Mouse (Mus musculus): ENCODE measurements at regions not wholly inside any gene's neighbourhood (a gene's known extent, or its start where the extent isn't known, plus 50 kb on each side); places are given as distances from the start of the nearest gene placed in this dataset.

GRCm38 (mm10) chr9:60931290-60931689 lies 136.9 kb downstream of the Uaca start:
- Histone ChIP-seq H3K36me3 (no peaks in the 10 kb centered on the region), H3K27ac (no peak overlapping the region), H3K27me3 (ENCODE audit: insufficient read depth, poor library complexity, severe bottlenecking) (no peaks in the 10 kb centered on the region), H3K9me3 (no peaks in the 10 kb centered on the region), H3K4me1 (replicated peaks) (no peaks in the 10 kb centered on the region), H3K4me3 (no peak overlapping the region)
- 88% methylated on average over 1 of the region's 1 CpGs for WGBS
- DNase-seq (ENCODE audit: low spot score): no peak

GRCm38 (mm10) chr9:60936937-60937336 lies 142.6 kb downstream of the Uaca start:
- Histone ChIP-seq H3K4me1 (replicated peaks) (peaks cover 14% of the 10 kb centered on the region), H3K27ac (no peak overlapping the region), H3K27me3 (ENCODE audit: insufficient read depth, poor library complexity, severe bottlenecking) (peaks cover 14% of the 10 kb centered on the region), H3K4me3 (no peak overlapping the region), H3K9me3 (no peaks in the 10 kb centered on the region), H3K36me3 (no peaks in the 10 kb centered on the region)
- no peak for DNase-seq (ENCODE audit: low spot score)
- 89% methylated on average over 9 of the region's 9 CpGs for WGBS

GRCm38 (mm10) chr9:60939858-60940804 lies 145.8 kb downstream of the Uaca start:
- H3K36me3 ChIP-seq: no peaks in the 10 kb centered on the region
- peak; percentile 94 for DNase-seq (ENCODE audit: low spot score)
- peaks cover 18% of the 10 kb centered on the region for H3K27me3 ChIP-seq (ENCODE audit: insufficient read depth, poor library complexity, severe bottlenecking)
- H3K27ac ChIP-seq: peak overlapping the region; percentile 60; the same call in 1 of the 2 replicates
- H3K9me3 ChIP-seq: no peaks in the 10 kb centered on the region
- H3K4me1 ChIP-seq (replicated peaks): peaks cover 14% of the 10 kb centered on the region
- no peak overlapping the region for H3K4me3 ChIP-seq
- WGBS: 30% methylated on average over 18 of the region's 18 CpGs

GRCm38 (mm10) chr9:60947363-60947762 lies 153.0 kb downstream of the Uaca start:
- H3K36me3 ChIP-seq: no peaks in the 10 kb centered on the region
- WGBS: 80% methylated on average over 15 of the region's 15 CpGs
- no peaks in the 10 kb centered on the region for H3K9me3 ChIP-seq
- H3K4me1 ChIP-seq (replicated peaks): peaks cover 23% of the 10 kb centered on the region
- H3K27ac ChIP-seq: no peak overlapping the region
- no peak overlapping the region for H3K4me3 ChIP-seq
- peaks cover 33% of the 10 kb centered on the region for H3K27me3 ChIP-seq (ENCODE audit: insufficient read depth, poor library complexity, severe bottlenecking)
- no peak for DNase-seq (ENCODE audit: low spot score)

GRCm38 (mm10) chr9:60948531-60949070 lies 154.3 kb downstream of the Uaca start:
- no peak for DNase-seq (ENCODE audit: low spot score)
- H3K4me3 ChIP-seq: no peak overlapping the region
- 60% methylated on average over 10 of the region's 10 CpGs for WGBS
- no peak overlapping the region for H3K27ac ChIP-seq
- H3K4me1 ChIP-seq (replicated peaks): peaks cover 23% of the 10 kb centered on the region
- H3K27me3 ChIP-seq (ENCODE audit: insufficient read depth, poor library complexity, severe bottlenecking): peaks cover 33% of the 10 kb centered on the region
- H3K36me3 ChIP-seq: no peaks in the 10 kb centered on the region
- H3K9me3 ChIP-seq: no peaks in the 10 kb centered on the region

- H3K4me3 ChIP-seq: no peak overlapping the region
- H3K27me3 ChIP-seq (ENCODE audit: insufficient read depth, poor library complexity, severe bottlenecking): peaks cover 28% of the 10 kb centered on the region
- no peak overlapping the region for H3K27ac ChIP-seq
- peaks cover 23% of the 10 kb centered on the region for H3K4me1 ChIP-seq (replicated peaks)
- DNase-seq (ENCODE audit: low spot score): no peak
- no peaks in the 10 kb centered on the region for H3K9me3 ChIP-seq
- H3K36me3 ChIP-seq: no peaks in the 10 kb centered on the region
- 92% methylated on average over 5 of the region's 5 CpGs for WGBS
Observed at GRCm38 (mm10) chr9:60950161-60950560, 155.8 kb downstream of the Uaca start.

- Histone ChIP-seq H3K36me3 (no peaks in the 10 kb centered on the region), H3K4me1 (replicated peaks) (peaks cover 23% of the 10 kb centered on the region), H3K4me3 (no peak overlapping the region), H3K27me3 (ENCODE audit: insufficient read depth, poor library complexity, severe bottlenecking) (peaks cover 21% of the 10 kb centered on the region), H3K27ac (peak overlapping the region; percentile 66), H3K9me3 (no peaks in the 10 kb centered on the region)
- 21% methylated on average over 10 of the region's 10 CpGs for WGBS
- DNase-seq (ENCODE audit: low spot score): peak; percentile 20
Observed at GRCm38 (mm10) chr9:60951071-60951561, 156.8 kb downstream of the Uaca start.

- 0 out of 2 replicates have a peak, but pooled peaks cover 4% of the 10 kb centered on the region for H3K4me1 ChIP-seq (replicated peaks)
- no peak overlapping the region for H3K4me3 ChIP-seq
- no peaks in the 10 kb centered on the region for H3K9me3 ChIP-seq
- no peaks in the 10 kb centered on the region for H3K36me3 ChIP-seq
- H3K27me3 ChIP-seq (ENCODE audit: insufficient read depth, poor library complexity, severe bottlenecking): no peaks in the 10 kb centered on the region
- DNase-seq (ENCODE audit: low spot score): no peak
- no peak overlapping the region for H3K27ac ChIP-seq
- 51% methylated on average over 5 of the region's 5 CpGs for WGBS
Observed at GRCm38 (mm10) chr9:60957438-60957837, 163.1 kb downstream of the Uaca start.

GRCm38 (mm10) chr9:60959537-60959936 lies 165.2 kb downstream of the Uaca start:
- Histone ChIP-seq H3K27me3 (ENCODE audit: insufficient read depth, poor library complexity, severe bottlenecking) (no peaks in the 10 kb centered on the region), H3K9me3 (no peaks in the 10 kb centered on the region), H3K4me1 (replicated peaks) (peaks cover 7% of the 10 kb centered on the region; the same call in 1 of the 2 replicates), H3K4me3 (no peak overlapping the region), H3K27ac (no peak overlapping the region), H3K36me3 (no peaks in the 10 kb centered on the region)
- no peak for DNase-seq (ENCODE audit: low spot score)
- WGBS: 91% methylated on average over 6 of the region's 6 CpGs

- Histone ChIP-seq H3K4me3 (no peak overlapping the region), H3K9me3 (no peaks in the 10 kb centered on the region), H3K4me1 (replicated peaks) (peaks cover 11% of the 10 kb centered on the region; the same call in 1 of the 2 replicates), H3K27ac (no peak overlapping the region), H3K27me3 (ENCODE audit: insufficient read depth, poor library complexity, severe bottlenecking) (no peaks in the 10 kb centered on the region), H3K36me3 (no peaks in the 10 kb centered on the region)
- DNase-seq (ENCODE audit: low spot score): no peak
- 82% methylated on average over 4 of the region's 4 CpGs for WGBS
Observed at GRCm38 (mm10) chr9:60962086-60962485, 167.7 kb downstream of the Uaca start.

- WGBS: 77% methylated on average over 1 of the region's 1 CpGs
Observed at GRCm38 (mm10) chr9:60965641-60966040, 171.3 kb downstream of the Uaca start.

GRCm38 (mm10) chr9:60968281-60969031 lies 174.1 kb downstream of the Uaca start:
- Histone ChIP-seq H3K27me3 (ENCODE audit: insufficient read depth, poor library complexity, severe bottlenecking) (peaks cover 3% of the 10 kb centered on the region; the same call in 1 of the 2 replicates), H3K27ac (peak overlapping the region; percentile 23; the same call in 1 of the 2 replicates), H3K4me1 (replicated peaks) (peaks cover 24% of the 10 kb centered on the region), H3K9me3 (no peaks in the 10 kb centered on the region), H3K4me3 (no peak overlapping the region), H3K36me3 (no peaks in the 10 kb centered on the region)
- DNase-seq (ENCODE audit: low spot score): no peak
- WGBS: 54% methylated on average over 4 of the region's 4 CpGs

More at GRCm38 (mm10) chr9:60965641-60966040, 171.3 kb downstream of the Uaca start:
- Histone ChIP-seq H3K27me3 (ENCODE audit: insufficient read depth, poor library complexity, severe bottlenecking) (no peaks in the 10 kb centered on the region; the same call in 1 of the 2 replicates), H3K9me3 (no peaks in the 10 kb centered on the region), H3K4me1 (replicated peaks) (peaks cover 15% of the 10 kb centered on the region), H3K4me3 (no peak overlapping the region), H3K27ac (no peak overlapping the region), H3K36me3 (no peaks in the 10 kb centered on the region)
- DNase-seq (ENCODE audit: low spot score): no peak
